Mouse (Mus musculus) layer of hippocampus, adult 2 months (tissue): ENCODE measurements around the gene Tbc1d17. TPM values are rescaled to one million over a fixed set of nuclear protein-coding genes. Genes with fewer than 3 reads are reported as not detected.

Experiments
- DNase-seq, 2 experiments: peaks; one replicate each; pipeline ENCODE4 v3.0.0; 2022; ENCODE audit warnings: low spot score in 2 of 2
- H3K27ac ChIP-seq: fragments of 200-600 bp; 2 replicates; pipeline ENCODE4 v1.8.1; 2022
- H3K4me3 ChIP-seq: fragments of 200-600 bp; 2 replicates; pipeline ENCODE4 v1.8.1; 2022; ENCODE audit warnings: mild to moderate bottlenecking
- CTCF ChIP-seq: fragments of 200-600 bp; conservative IDR thresholded peaks from 2 replicates; pipeline ENCODE4 v1.8.1; 2022; ENCODE audit warnings: antibody characterized with exemption, mild to moderate bottlenecking, moderate library complexity
- total RNA-seq, 2 experiments: library from RNA; stranded (reverse); gene quantifications; 2 replicates each; pipeline ENCODE4 v1.2.3; 2021

Tbc1d17 gene
- total RNA-seq, 2 experiments from 2014 or later: 69.0 to 81.3 TPM

GRCm38 (mm10) chr7:44856265-44856916, 7.5 kb upstream of the Tbc1d17 start:
- peak overlapping the region; percentile 92 for H3K27ac ChIP-seq
- no peak for DNase-seq

GRCm38 (mm10) chr7:44855036-44855435, 6.2 kb upstream of the Tbc1d17 start:
- H3K27ac ChIP-seq: peak overlapping the region; percentile 94
- H3K4me3 ChIP-seq: peak overlapping the region; percentile 65
- DNase-seq: no peak
- TF ChIP-seq CTCF: peak; percentile 61

More at GRCm38 (mm10) chr7:44856265-44856916, 7.5 kb upstream of the Tbc1d17 start:
- no peak for TF ChIP-seq CTCF
- peak overlapping the region; percentile 94 for H3K4me3 ChIP-seq

- H3K27ac ChIP-seq: peak overlapping the region; percentile 94
- peak; percentile 72 to 73 for DNase-seq
- TF ChIP-seq CTCF: no peak
- peak overlapping the region; percentile 65 for H3K4me3 ChIP-seq
Observed at GRCm38 (mm10) chr7:44854356-44855031, 5.6 kb upstream of the Tbc1d17 start.

- TF ChIP-seq CTCF: no peak
- Histone ChIP-seq H3K27ac (peak overlapping the region; percentile 94), H3K4me3 (peak overlapping the region; percentile 65)
- no peak for DNase-seq
Observed at GRCm38 (mm10) chr7:44853596-44854355, 4.9 kb upstream of the Tbc1d17 start.

GRCm38 (mm10) chr7:44853065-44853464, 4.2 kb upstream of the Tbc1d17 start:
- Histone ChIP-seq H3K4me3 (no peak overlapping the region), H3K27ac (peak overlapping the region; percentile 94; the same call in 1 of the 2 replicates)
- no peak for DNase-seq
- no peak for TF ChIP-seq CTCF

GRCm38 (mm10) chr7:44852259-44853027, 3.6 kb upstream of the Tbc1d17 start:
- Histone ChIP-seq H3K4me3 (no peak overlapping the region), H3K27ac (no peak overlapping the region)
- TF ChIP-seq CTCF: no peak
- DNase-seq: no peak

GRCm38 (mm10) chr7:44851625-44852234, 2.9 kb upstream of the Tbc1d17 start:
- Histone ChIP-seq H3K4me3 (no peak overlapping the region), H3K27ac (peak overlapping the region; percentile 99)
- DNase-seq: no peak
- no peak for TF ChIP-seq CTCF

GRCm38 (mm10) chr7:44850789-44851624, 2.1 kb upstream of the Tbc1d17 start:
- Histone ChIP-seq H3K27ac (peak overlapping the region; percentile 99), H3K4me3 (peak overlapping the region; percentile 76)
- no peak for TF ChIP-seq CTCF
- DNase-seq: no peak

- Histone ChIP-seq H3K4me3 (peak overlapping the region; percentile 76), H3K27ac (peak overlapping the region; percentile 99)
- DNase-seq: peak; percentile 72 to 78
- TF ChIP-seq CTCF: peak; percentile 31; the same call in 1 of the 2 replicates
Observed at GRCm38 (mm10) chr7:44850146-44850545, 1.3 kb upstream of the Tbc1d17 start.

GRCm38 (mm10) chr7:44849416-44850111, 685 bp upstream of the Tbc1d17 start:
- no peak for TF ChIP-seq CTCF
- Histone ChIP-seq H3K4me3 (peak overlapping the region; percentile 76), H3K27ac (peak overlapping the region; percentile 99)
- peak; percentile 88 to 93 for DNase-seq

- no peak for TF ChIP-seq CTCF
- DNase-seq: no peak
- H3K4me3 ChIP-seq: peak overlapping the region; percentile 76
- no peak overlapping the region; the same call in 1 of the 2 replicates for H3K27ac ChIP-seq
Observed at GRCm38 (mm10) chr7:44847772-44848171, 1.1 kb downstream of the Tbc1d17 start.
